Mouse (Mus musculus) adrenal gland, adult 2 months (tissue): ENCODE results near the gene Erc2. TPM values are rescaled to one million over a fixed set of nuclear protein-coding genes. Genes with fewer than 3 reads are reported as not detected.

Source experiments
- DNase-seq: peaks from one replicate; pipeline ENCODE4 v3.0.0; 2021
- polyA plus RNA-seq: library from polyadenylated mRNA; depleted of rRNA; stranded (reverse); fragments of >200 nt; gene quantifications from 2 replicates; pipeline ENCODE4 v1.2.3, GENCODE M21; 2012
- total RNA-seq, 2 experiments: library from RNA; stranded (reverse); gene quantifications; 2 replicates each; pipeline ENCODE4 v1.2.3; 2021

Gene Erc2
- total and polyA plus RNA-seq, 3 experiments = 1.7 to 9.6 (median 7.1) TPM

GRCm38 (mm10) chr14:28293921-28294320 is 671.7 kb downstream of the Erc2 start:
- no peak for DNase-seq

DNA sequence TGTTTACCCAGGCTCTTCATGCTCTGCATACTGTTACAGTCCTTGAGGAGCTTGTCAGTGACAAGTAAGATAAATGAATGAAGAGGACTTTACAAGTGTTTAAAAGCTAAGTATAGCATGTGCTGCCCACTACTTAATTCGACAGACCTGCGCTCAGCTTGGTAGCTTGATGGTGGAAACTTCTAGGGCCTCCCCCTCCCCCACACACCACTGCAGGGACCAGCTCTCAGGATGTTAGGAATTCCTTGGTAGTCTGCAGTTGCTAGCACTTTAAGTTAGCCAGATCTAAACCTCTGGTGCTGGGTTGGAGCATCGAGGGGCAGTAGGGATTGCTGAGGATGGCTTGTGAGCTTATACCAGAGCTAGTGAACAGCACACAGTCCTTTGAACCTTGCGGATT is 672.9 kb downstream of the Erc2 start:
- no peak for DNase-seq

- DNase-seq = no peak
Observed at GRCm38 (mm10) chr14:28300095-28300494, 677.9 kb downstream of the Erc2 start.

- DNase-seq = no peak
Observed at GRCm38 (mm10) chr14:28301251-28301650, 679.0 kb downstream of the Erc2 start.

DNA sequence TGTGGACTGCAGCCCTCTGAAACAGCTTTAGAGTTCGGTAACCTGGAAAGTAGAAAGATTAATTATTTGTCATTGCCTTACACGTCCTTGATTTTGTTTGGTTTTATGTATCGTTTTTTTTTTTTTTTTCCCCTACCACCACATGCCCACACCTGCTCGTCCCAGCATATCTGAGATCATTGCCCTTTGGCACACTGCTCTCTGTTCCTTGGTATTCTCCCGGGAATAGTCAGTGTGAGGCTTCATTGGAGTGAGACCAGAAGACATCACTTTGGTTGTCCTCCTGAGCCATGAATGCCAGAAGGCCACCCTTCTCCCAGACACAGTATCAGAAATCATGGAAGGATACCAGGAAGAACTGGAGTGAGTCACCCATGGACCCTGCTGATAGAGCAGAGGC is 681.9 kb downstream of the Erc2 start:
- DNase-seq = no peak

GRCm38 (mm10) chr14:28308661-28309060 is 686.4 kb downstream of the Erc2 start:
- peak; percentile 35 for DNase-seq

GRCm38 (mm10) chr14:28316851-28317250 is 694.6 kb downstream of the Erc2 start:
- DNase-seq = no peak

- no peak for DNase-seq
Observed at GRCm38 (mm10) chr14:28321916-28322534, 699.8 kb downstream of the Erc2 start.

DNA sequence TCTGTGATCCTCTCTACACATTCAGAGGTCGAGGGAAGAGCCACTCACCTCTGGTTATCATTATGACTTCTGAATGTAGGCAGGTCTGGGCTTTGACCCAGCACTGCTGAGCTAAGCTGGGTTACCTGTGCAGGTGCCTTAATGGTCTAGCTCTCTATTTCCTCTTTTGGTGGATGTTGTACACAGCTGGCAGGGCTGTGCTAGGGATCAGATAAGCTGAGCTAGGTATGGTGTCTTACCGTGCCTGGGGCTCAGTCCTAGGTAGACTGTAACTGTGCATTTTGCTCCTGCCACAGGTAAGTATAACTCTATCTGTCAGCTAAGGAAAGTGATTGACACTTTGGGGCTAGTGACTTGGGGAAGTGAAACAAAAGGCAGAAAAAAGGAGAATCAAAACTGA is 701.0 kb downstream of the Erc2 start:
- no peak for DNase-seq

DNA sequence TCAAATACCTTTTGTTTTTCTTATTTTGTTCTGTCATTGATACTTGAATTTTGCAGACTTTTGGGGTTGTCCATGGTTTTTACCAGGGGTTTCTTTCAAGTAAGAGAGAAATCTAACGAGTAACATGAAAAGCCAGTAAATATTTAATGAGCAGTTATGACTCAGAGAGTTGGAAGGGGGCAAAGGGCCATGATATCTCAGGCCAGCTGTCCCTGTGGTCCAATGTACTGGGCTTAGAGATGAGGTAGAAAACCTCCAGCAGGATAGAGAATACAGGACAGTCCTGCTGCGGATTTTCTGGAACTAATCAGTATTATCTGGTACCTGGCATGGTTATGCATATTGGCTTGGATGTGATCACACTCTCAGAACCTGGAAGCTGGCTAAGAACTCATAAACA is 701.5 kb downstream of the Erc2 start:
- no peak for DNase-seq

DNA sequence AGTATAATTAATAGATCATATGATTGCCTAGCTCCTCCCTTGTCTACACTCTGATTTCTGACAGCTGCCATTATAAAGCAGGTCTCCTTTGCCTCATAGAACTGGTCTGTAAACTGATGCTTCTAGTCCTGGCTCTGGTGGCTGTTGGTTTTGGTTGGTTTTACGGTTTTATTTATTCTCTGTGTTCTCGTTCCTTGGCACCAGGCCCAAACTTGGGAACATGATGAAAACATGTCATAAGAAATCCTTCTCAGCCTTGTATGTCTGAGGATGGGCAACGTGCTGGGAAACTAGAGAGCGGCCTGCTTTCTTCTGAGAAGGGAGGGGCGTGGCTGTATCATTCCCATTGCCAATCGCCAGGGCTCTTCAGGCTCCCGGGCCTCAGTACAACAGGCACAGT is 704.2 kb downstream of the Erc2 start:
- DNase-seq = no peak

GRCm38 (mm10) chr14:28328512-28328911 is 706.3 kb downstream of the Erc2 start:
- DNase-seq = no peak

DNA sequence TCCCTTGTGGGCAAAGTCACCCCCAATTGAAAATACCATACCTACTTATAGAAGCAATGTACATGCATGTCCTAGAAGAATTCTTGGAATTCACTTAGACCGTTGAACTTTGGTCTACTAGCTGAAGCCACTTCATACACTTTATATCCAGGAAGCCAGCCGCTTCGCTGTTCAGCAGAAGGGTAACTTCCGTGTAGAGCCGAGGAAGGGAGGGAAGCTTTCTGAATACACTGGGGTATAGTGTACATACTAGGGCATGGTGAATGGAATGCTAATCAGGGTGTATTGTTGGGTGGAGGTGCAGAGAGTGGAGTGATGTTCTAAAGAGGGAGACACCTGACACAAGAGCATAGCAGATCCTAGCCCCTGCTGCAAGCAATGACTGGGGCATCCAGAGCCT is 708.9 kb downstream of the Erc2 start:
- no peak for DNase-seq

- DNase-seq = no peak
Observed at GRCm38 (mm10) chr14:28332351-28332953, 710.2 kb downstream of the Erc2 start.

DNA sequence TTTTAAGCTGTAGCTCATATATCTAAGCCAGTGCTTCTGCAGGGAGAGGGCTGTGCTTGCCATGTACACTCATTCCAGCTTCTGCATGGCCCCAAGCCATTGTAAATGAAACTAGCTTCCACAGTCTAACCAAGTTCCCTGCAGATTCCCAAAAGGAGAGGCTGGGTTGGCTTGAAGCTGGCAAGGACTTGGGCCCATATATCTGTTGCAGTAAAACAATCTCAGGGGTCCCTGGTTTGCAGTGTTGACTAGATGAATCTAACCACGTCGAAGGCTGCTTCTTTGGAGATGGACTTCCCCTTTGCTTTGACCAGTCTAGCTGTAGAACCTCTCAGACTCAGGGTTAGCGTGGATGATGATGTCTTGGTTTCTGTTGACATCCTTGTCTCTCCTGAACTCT is 716.9 kb downstream of the Erc2 start:
- no peak for DNase-seq

DNA sequence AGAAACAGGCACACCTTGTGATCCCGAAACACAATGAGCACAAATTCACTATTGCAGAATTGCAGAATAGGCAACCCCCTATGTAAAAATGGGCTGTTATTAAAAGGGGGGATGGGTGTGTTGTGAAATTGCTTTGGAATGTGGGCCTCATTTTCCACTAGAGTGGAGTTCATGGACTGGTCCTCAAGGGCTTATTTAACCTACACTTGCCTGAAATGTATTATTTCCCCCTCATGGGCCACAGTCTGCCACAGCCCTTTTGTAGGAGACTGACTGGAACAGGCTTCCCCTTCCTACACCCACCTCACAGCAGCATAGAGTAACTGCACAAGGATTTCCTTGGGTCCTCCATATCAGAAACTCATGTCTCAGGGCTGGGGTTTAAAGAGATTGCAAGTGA is 726.9 kb downstream of the Erc2 start:
- no peak for DNase-seq

GRCm38 (mm10) chr14:28356031-28356430 is 733.8 kb downstream of the Erc2 start:
- DNase-seq = no peak

GRCm38 (mm10) chr14:28359502-28359901 is 737.3 kb downstream of the Erc2 start:
- no peak for DNase-seq

DNA sequence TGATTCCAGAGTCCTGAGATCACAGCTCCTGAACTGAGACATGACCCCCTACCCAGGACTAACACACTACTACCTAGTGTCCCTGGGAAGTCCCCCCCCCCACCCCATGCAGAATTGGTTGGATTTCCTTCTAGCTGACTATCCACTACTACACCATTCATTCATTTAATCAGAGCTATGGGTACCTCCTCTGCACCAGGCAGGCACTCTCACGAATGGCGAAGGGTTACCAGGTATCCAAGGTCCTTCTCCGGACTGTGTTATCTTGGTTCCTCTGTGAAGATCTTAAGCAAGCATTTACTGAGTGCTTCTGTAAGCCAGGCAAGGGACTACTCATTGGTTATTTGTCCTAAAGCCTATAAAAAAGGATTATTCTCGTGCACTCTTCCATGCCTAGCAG is 737.8 kb downstream of the Erc2 start:
- DNase-seq = no peak

GRCm38 (mm10) chr14:28362336-28362735 is 740.1 kb downstream of the Erc2 start:
- no peak for DNase-seq

DNA sequence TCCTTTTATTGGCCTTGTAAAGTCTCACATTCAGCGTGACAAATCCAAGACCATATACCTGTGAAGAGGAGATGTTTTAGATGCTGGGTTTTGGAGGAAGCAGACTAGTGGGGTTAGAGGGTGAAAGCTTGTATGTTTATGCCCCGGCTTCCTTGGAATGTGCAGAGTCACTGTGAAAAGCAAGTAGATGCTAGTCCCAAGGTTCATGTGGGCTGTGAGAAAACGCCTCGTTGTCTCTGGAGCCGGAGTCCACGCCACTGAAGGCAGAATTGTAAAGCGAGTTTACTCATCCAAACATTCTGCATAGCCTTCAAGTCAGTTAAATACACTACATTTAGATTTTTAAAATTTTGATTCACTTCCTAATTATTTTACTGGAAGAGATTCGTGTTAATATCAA is 748.5 kb downstream of the Erc2 start:
- no peak for DNase-seq

- DNase-seq = no peak
Observed at GRCm38 (mm10) chr14:28371651-28372050, 749.4 kb downstream of the Erc2 start.

- no peak for DNase-seq
Observed at GRCm38 (mm10) chr14:28375642-28376091, 753.4 kb downstream of the Erc2 start.

DNA sequence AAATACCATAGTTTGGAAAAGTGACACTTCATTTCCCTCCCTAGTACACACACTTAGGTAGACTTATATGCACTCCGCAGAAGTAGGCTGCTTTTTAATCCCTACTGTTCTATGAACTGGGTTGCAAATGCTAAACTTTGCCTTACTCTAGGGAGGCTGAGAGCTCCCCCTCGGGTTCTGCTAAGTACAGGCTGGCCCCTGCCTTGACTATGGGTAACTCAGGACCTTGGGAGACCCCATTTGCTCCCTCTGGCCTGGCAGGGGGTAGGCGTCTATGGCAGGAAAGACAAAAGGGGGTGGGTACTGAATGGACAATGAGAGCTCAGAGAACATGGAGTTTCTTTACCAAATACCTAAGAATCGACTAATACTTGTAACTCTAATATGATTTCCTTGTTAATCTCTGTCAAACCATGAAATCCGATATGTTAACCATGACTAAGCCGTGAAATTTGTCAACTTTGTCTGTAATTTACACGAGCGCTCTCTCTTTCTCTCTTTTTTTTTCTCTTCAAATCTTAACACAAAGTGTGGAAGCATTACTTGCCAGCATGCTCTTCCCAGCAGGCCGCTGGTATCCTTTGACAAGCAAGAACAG is 754.1 kb downstream of the Erc2 start:
- DNase-seq = no peak
